Mouse (Mus musculus) liver, postnatal 0 days (tissue): ENCODE results near the gene Alas2.

Source experiments
- CTCF ChIP-seq: sonication (generic); IDR thresholded peaks from 2 replicates; pipeline ENCODE4 v1.5.1; 2016; ENCODE audit warnings: antibody characterized with exemption, low read depth
- EP300 ChIP-seq: IDR thresholded peaks from 2 replicates; pipeline ENCODE4 v1.6.1; 2016; ENCODE audit warnings: antibody characterized with exemption, low read depth, mild to moderate bottlenecking

- TF ChIP-seq EP300 (no peak), CTCF (no peak)
These were observed 5.5 kb upstream of the Alas2 start for GRCm38 (mm10) chrX:150541684-150542083.
